Mouse (Mus musculus) CD4-positive, CD25-positive, alpha-beta regulatory T cell, adult 2 months (primary cell): ENCODE measurements around the gene Zfp759.
"Not testable (repeated sequence)": the region's sequence is repeated elsewhere in the genome, so short reads cannot be mapped to it uniquely, and the experiment has no call there.

ENCODE experiments used
- DNase-seq: peaks from one replicate; pipeline ENCODE4 v3.0.0-alpha.2; 2012; ENCODE audit warnings: low read depth, low spot score

The Zfp759 gene

GRCm38 (mm10) chr13:67121360-67121759 is at the start of gene Zfp759:
Gene Zfp759 (plus strand): TSS chr13:67121660.
- DNase-seq = not testable (repeated sequence)

- DNase-seq = no peak
Observed at GRCm38 (mm10) chr13:67072786-67073185, 48.7 kb upstream of the Zfp759 start.

- no peak for DNase-seq
Observed at GRCm38 (mm10) chr13:67077244-67077643, 44.2 kb upstream of the Zfp759 start.

GRCm38 (mm10) chr13:67081142-67081713 is 40.2 kb upstream of the Zfp759 start:
- peak; percentile 77 for DNase-seq

- peak; percentile 35 for DNase-seq
Observed at GRCm38 (mm10) chr13:67081946-67082345, 39.5 kb upstream of the Zfp759 start.

- DNase-seq = no peak
Observed at GRCm38 (mm10) chr13:67090154-67090553, 31.3 kb upstream of the Zfp759 start.

- no peak for DNase-seq
Observed at GRCm38 (mm10) chr13:67097876-67098275, 23.6 kb upstream of the Zfp759 start, which contains the start of gene Zfp708. Gene Zfp708 (minus strand): TSS chr13:67097976.

GRCm38 (mm10) chr13:67107681-67108080 is 13.8 kb upstream of the Zfp759 start:
- DNase-seq = no peak

GRCm38 (mm10) chr13:67108194-67108820 is 13.2 kb upstream of the Zfp759 start, which contains the start of gene Gm28557:
Gene Gm28557 (minus strand): TSS chr13:67108604.
- peak; percentile 96 for DNase-seq

- DNase-seq = no peak
Observed at GRCm38 (mm10) chr13:67108821-67109206, 12.6 kb upstream of the Zfp759 start.

GRCm38 (mm10) chr13:67112096-67112495 is 9.4 kb upstream of the Zfp759 start:
- no peak for DNase-seq

- DNase-seq = no peak
Observed at GRCm38 (mm10) chr13:67113287-67113686, 8.2 kb upstream of the Zfp759 start.

- DNase-seq = not testable (repeated sequence)
Observed at GRCm38 (mm10) chr13:67116163-67116562, 5.3 kb upstream of the Zfp759 start, which contains the start of gene Rslcan18. Gene Rslcan18 (minus strand): TSS chr13:67116263.

GRCm38 (mm10) chr13:67124460-67124859 is 3.0 kb downstream of the Zfp759 start:
- no peak for DNase-seq

- not testable (repeated sequence) for DNase-seq
Observed at GRCm38 (mm10) chr13:67127507-67127906, 6.0 kb downstream of the Zfp759 start.

GRCm38 (mm10) chr13:67128038-67128721 is 6.7 kb downstream of the Zfp759 start:
- peak; percentile 89 for DNase-seq

- peak; percentile 5 for DNase-seq
Observed at GRCm38 (mm10) chr13:67166122-67166521, 44.7 kb downstream of the Zfp759 start.

- DNase-seq = peak; percentile 89
Observed at GRCm38 (mm10) chr13:67172991-67173722, 51.7 kb downstream of the Zfp759 start, which contains the start of gene Rsl1. Gene Rsl1 (plus strand): TSS chr13:67173182.

GRCm38 (mm10) chr13:67173723-67174055 is 52.2 kb downstream of the Zfp759 start:
- DNase-seq = no peak
